Mouse (Mus musculus) liver, embryonic 14.5 days (tissue): ENCODE measurements around the gene Kctd3.
"Not testable (repeated sequence)": the region's sequence is repeated elsewhere in the genome, so short reads cannot be mapped to it uniquely, and the experiment has no call there.

Experiments
- CTCF ChIP-seq: IDR thresholded peaks from 2 replicates; pipeline ENCODE4 v1.5.1; 2016; ENCODE audit warnings: antibody characterized with exemption, low read depth, control low read depth
- EP300 ChIP-seq: IDR thresholded peaks from 2 replicates; pipeline ENCODE4 v1.6.1; 2016; ENCODE audit warnings: antibody characterized with exemption, low read depth

- not testable (repeated sequence) for TF ChIP-seq CTCF, EP300
Observed at GRCm38 (mm10) chr1:189032817-189033216, 25.2 kb upstream of the Kctd3 start.
